Mouse (Mus musculus) spleen, postnatal 36 days (tissue): Measurements from ENCODE around the gene Nabp1.
"Not testable (repeated sequence)": the region's sequence is repeated elsewhere in the genome, so short reads cannot be mapped to it uniquely, and the experiment has no call there.

Experiments used
- DNase-seq, 2 experiments: peaks; one replicate each; pipeline ENCODE4 v3.0.0; 2022; ENCODE audit warnings: low spot score in 2 of 2, mixed read lengths in 1 of 2

The Nabp1 gene

DNA sequence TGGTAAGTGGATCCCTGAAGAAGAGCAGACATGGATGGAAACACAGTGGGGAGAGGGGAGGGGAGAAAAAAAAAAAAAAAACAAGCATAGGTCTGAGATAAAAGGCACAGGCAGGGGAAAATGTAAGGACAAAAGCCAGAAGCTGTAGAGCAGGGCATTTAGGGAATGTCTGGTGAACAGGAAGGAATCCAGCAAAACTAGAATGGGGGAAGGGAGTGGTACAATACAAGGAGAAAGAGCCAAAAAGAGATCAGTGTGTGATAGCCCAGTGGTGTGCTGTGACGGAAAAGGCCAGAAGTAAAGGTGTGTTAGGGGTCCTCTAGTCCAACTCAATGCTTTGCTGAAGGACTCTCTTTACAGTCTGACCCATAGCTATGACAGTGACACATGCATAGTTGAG is 8.1 kb upstream of the Nabp1 start:
- DNase-seq: no peak

DNA sequence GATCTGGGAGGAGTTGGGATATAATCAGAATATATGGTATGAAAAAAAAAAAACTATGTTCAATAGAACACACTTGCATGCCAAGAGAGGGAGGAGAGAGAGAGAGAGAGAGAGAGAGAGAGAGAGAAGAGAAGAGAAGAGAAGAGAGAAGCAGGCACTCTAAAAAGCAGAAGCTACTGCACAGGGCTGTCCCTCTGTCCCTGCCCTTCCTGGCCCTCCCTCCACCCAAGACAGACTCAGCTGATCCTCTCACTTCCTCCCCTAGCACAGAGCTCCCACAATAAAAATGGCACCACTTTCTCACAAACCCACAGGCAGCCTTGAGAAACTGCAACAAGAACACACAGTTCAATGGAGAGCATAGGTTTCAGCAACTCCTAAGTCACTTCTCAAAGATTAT is 2.2 kb upstream of the Nabp1 start:
- DNase-seq: peak; percentile 80

DNA sequence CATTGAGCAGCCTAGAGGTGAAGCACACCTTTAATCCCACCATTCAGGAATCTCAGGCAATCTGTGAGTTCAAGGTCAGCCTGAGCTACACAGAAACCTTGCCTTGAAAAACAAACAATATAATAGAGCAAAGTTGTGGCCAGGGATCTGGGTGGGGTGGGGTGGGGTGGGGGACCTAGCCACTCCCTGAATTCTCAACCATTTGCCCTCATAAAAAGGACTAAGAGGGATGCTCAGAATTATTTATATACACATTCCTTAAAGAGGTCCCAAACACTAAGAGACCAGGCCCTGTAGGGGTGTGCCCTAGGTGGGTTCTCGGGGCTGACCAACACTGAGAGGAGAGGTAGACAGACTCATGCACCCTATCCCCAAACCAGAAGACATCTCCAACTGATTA is 1.5 kb upstream of the Nabp1 start:
- no peak for DNase-seq

DNA sequence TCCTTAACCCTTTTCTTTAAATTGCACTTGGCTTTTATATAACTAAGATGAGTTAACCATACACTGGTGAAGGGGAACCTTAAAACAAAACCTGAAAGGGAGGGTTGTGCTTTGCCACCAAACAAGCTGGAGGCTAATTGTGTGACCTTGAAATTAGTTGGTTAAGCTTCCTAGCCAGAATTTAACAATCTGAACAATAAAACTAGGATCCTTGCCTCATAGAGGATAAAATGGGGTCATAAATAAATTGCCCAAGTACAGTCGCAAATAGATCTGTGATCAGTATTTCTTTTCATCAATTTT is 753 bp upstream of the Nabp1 start:
- DNase-seq: no peak

DNA sequence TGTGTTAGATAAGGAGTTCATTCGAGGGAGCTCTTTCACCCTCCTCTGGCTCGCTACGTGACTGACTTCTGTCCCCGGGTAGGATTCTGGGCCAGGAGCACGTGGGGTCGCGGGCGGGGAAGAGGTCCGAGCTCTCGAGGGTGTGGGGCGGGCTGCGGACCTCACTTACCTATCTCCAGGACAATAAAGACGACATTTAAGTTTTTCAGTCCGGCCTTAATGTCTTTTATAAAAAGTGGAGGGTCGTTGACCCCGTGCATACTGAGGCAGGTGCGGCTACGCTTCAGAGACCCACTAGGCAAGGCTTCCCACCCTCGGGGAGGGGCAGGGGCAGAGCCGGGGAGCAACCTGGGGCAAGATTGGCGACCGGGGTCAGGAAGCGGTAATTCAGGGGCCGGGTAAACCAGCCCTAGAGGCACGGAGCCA is 556 bp downstream of the Nabp1 start:
- DNase-seq: peak; percentile 53 to 59

DNA sequence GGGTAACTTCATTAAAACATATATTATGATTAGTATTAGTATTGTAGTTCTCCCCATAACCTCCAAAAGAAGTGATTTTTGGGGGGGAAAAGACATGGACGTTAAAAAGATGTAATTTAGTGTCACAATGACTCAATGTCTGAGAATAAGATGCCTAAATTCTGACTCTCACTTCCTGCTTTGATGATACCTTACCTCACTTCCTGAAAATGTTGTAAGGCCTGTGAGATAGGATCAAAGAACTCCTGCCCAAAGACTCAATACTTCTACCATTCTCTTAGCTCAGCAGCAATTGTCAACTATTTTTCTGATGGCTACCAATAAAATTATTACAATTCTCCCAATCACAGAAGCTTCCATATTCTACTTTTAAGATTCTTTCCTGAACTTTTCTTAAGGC is 1.8 kb downstream of the Nabp1 start:
- peak in 1 of 2 experiments; percentile 14 for DNase-seq

DNA sequence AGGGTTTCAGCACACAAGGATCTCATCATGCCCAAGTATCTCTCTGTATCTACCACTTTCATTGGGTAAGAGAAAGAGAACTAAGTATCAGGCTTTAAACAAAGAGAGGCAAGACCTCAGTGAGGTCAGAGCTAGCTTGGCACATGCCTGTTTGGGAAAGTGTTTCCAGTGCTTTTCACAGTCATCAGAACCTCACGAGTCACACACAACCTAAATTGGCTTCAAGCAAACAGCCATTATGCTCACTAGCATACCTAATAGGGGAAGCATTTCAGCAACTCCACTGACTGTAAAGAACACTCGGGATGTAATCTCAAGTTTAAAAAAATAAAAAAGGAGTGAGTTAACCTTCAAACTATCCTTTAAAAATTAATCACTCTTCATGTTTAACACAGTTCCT is 10.1 kb downstream of the Nabp1 start:
- no peak for DNase-seq

DNA sequence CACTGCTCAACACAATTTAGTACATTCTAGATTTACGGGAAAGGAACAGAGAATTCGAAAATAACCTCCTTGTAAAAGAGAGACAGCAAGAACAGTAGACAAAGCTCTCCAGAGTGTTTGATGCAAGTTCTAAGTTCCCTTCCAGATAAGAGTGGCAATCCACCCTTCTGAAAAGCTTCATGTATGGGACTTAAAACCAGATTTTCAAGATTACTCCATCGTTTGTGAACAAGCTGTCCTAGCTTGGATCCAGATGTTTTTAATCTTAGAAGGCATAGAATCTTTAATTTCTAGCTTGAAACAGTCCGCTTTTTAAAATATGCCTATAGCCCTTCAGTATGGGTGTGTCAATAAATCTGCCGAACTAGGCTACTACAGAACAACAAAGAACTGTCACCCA is 11.0 kb downstream of the Nabp1 start:
- DNase-seq: no peak

DNA sequence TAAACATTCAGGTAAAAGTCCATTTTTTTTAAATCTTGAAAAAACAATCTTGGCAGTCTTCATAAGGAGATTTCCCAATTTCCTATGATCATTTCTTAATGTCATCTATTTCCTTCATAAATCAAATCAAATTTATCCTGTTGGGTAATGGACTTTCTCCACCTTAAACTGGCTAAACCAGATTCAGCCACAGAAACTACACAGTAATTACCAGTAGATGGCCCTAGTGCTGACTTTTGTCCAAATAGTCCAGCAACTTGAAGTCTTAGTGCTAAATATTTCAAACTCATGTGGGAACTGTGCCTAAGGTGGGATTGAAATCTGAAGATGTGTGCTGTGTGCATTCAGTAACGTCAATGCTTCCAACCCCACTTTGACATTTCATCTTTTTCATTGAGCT is 11.8 kb downstream of the Nabp1 start:
- DNase-seq: peak in 1 of 2 experiments; percentile 15

DNA sequence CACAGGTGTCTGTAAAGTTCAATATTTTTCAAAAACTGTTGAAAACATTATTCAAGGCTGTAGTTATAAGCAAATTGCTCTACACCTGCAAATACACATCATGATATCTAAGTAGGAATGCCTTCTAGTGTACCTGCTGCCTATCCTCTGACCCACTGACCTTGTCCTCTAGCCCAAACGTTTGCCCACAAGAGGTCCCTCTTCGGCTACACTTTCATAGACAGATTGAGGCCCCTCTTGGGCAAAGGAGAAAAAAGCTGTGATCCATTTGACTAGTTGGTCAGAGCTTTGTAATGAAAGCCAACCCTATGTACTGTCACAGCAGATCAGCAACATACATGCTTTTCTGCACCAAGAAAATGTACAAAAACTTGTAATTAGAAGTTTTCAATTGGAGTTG is 12.9 kb downstream of the Nabp1 start:
- no peak for DNase-seq

DNA sequence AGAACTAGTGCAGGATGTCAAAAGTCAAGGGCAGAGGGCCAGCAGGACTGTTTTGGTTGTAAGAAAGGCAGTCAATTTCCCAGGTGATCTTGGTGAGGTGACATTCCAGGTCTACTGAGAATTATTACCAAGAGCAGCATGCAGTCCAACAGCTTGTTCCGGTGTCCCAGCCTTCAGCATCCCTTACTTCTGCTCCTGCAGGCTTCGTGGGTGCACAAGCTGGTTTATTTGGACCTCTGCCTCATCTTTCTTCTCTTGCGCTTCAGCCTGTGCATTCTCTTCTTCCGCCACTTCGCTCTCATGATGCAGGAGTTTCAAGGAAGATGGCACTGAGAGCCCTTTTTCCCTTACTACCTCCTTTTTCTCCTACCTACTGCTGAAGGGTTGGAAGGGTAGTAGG is 15.2 kb downstream of the Nabp1 start:
- DNase-seq: no peak

DNA sequence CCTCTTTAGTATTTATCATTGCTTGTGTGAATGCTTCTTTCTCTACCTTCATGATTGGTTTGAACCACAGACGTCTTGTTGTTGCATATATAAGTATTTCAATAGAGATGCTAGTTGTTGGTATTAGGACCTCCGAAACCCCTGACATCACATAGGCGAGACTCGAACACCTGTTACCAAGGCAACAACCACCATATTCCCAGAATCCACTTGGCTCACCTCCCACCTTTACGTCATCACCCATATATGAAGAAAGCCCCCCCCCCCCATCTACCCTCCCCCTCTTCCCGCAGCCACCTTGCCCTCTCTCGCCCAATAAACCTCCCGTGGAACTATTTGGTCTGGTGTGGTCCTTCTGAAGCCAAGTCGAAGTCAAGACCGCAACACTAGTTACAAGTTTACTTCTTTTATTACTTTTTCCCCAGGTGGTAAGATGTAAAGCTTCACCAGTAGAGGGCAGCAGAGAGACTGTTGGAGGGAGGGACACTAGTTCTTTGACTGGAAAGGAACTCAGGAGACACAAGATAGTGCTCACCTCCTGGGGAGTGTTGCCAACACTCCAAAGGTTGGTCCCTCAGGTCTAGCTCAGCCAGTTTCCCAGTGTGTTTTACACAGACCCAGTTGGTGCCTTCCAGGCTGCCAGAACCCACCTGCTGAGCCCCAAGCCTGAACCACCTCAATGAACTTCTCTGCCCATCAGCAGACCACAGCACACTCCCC is 19.3 kb downstream of the Nabp1 start:
- peak; percentile 51 to 53 for DNase-seq

DNA sequence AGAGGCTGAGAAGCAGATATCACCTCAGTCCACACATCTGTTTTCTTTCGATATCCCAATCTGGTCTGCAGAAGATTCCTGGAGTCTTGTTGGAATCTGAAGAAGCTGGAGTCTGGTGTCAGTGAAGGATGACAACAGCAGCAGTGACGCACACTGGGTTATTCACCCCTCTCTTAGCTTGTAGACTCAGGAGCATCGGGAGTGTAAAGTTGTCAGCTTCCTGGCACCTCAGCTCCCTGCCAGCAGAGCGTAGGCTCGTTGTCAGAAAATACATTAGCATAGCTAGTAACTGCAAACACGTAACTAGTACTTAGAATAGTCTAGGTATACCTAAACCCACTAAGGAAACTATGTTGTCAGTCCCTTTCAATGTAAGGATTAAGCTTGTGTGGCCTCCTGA is 20.1 kb downstream of the Nabp1 start:
- DNase-seq: no peak

DNA sequence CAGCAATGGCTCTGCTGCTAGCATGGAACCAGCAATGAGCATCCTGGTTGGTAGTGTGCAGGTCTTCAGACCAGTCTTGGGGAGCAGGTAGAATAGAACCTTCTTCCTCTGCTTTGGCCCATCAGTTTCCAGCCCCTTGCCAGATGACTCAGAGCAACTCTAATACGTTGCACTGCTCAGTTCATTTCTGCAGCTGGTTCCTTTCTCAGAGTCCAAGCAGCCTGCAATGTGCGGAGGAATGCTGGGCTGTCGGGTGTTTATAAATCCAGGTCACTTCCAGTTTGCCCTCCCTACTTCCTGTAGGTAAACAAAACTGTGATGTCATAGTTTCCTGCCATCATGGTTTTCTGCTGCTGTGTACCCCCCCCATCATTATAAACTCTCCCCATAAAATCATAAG is 21.0 kb downstream of the Nabp1 start:
- DNase-seq: no peak

DNA sequence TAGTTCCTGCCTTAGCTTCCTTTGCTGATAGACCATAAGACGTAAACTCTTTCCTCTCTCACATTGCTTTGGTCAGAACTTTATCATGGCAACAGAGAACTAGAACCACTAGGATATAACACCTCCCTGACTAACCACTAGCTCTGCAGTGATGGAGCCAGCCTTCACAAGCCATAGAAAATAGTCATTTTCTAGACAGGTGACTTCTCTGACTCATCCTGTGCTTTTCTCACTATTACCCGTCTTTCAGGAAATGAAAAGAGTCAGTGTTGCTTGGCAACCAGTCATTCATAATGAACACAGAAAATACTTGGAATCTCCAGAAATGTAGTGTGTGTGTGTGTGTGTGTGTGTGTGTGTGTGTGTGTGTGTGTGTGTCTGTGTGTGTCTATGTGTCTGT is 29.4 kb downstream of the Nabp1 start:
- no peak for DNase-seq

DNA sequence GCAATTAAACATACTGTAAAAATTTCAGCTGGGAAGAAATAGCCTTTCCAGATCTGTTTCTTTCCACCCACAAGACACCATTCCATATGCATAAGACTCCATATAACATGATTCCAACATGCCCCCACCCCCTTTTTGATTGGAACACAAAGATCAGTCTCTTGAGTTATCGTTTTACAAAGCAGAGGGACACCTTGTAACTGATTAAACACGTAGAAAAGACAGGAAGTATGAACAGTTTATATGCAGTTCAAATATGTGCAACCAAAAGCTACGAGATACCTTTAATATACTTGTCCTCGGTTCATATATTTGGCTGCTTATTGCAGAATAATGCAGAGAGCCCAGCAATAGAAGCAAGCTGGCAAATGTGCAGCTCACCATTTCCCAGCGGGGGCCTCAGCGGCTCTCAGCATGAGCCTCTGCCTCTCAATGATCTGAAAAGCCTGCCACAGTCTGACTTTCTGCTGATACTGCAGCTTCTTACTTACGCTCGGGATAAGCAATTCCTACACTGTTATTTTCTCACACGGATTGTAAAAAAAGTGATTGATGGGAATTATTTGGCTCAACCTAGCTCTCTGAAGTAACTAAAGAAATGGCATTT is 32.3 kb downstream of the Nabp1 start:
- DNase-seq: no peak

DNA sequence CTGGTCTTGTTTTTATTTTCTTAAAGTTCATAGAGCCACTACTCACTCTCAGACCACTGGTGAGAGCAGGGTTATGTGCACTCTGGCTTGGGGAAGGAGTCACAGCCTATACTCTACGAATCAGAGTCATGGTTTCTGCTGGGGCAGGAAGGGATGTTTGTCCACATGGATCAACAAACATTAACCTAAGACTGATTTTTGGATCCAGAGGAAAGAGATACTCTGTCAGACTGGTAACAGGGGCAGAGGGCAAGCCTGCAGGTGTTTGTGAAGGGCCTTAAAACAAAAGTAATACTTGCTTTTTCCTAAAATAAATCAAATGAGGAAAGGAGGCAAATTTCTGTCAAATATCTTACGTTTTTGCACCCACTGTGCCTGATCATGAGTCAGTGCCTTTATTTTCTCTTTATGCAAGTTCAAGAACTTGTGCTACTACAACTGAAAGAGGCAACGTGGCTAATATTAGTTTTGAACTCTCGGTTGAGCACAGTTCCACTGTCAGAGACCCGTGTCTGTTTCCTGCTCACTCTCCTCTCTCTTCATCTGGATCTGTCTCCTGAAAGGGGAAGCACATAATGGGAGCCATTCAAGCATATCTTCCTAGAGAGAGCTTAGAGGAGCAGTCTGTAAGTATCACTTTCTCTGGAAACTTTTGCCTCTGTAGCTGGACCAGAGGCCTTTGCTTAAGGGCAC is 32.9 kb downstream of the Nabp1 start:
- no peak for DNase-seq

DNA sequence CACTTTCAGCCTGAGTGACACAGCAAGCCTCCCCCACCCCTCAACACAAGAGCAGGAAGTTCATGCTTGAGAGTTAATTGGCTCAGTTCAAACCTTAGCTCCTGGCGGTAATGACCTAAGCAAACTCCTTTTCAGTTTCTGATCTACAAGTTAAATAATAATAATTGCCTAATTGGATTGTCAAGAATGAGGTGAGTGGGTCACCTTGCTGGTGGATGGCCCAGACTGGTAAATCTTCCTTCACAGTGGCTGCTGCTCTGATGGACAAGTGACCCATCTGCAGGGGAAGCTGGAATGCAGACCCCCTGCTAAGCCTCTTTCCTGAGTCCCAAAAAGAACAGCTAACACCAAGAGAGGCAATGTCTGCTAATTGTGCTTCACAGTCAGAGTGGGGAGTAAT is 48.5 kb downstream of the Nabp1 start:
- DNase-seq: no peak

DNA sequence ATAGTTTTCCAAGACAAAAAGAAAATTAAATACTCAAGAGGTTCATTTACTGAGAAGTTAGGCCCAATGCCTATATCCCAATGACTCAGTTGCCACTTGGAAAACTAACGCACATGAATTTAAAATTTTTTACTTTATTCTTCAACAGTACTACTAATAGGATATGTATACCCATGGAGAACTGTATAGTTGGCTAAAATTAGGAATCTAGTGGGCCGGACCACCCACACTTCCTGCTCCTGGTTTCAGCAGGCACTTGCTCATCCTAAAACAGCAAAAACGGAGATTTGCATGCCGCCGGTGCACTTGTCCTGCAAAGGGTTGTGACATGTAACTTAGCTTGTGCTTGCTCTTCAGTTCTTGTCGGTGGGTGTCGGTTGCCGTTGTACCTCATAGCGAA is 51.9 kb downstream of the Nabp1 start:
- no peak for DNase-seq

DNA sequence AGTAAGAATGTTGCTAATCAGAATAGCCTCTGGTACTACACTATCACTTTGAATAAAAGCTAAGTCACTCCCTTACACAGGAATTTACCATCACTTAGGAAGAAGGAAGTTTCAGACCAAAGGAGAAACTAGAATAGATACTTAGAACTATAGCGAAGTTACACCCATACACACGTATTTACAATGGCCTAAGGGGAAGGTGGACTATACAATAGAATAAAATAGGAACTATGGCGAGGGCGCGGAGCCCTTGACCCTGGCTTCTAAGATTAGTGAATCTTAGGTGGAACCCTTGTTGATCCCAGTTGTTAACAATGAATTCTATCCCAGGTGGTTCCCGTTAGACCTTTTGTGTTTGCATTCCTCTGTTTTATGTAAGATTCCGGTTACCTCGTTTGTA is 57.2 kb downstream of the Nabp1 start:
- not testable (repeated sequence) for DNase-seq

DNA sequence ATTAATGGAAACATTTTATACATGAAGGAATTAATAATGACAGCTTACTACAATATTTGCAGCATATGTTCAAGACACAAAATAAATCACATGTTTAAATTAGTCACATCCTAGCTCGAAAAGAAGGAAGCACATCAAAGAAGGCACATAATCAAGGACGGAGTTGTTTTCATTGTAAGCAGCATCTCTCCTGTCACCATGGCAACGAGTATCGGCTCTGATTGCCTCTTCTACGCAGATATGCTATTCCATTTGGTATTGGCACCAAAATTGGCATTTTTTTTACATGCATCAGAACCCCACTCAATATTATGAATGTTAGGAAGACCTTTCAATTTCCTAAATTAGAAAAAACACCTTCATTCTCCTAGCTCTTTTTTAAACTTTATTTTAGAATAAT is 59.5 kb downstream of the Nabp1 start:
- DNase-seq: no peak
